Mouse (Mus musculus): ENCODE measurements around the gene Slc10a1.

GRCm38 (mm10) chr12:80991806-80992205 lies 23.3 kb upstream of the Slc10a1 start:
- TF ChIP-seq CTCF (IDR thresholded peaks at IDR 0.05; ENCODE audit: low read depth, low read length) (no peak), POLR2A (IDR thresholded peaks at IDR 0.05; ENCODE audit: extremely low read depth, insufficient read depth, low read length) (no peak)

Measured in liver, adult 2 months (tissue).